26 mouse cellular contexts compared by ENCODE assay signal in genomic region chr17:43832401-43833124, GRCm38 (mm10). TPM values are rescaled to one million over a fixed set of nuclear protein-coding genes. Genes with fewer than 3 reads are reported as not detected.
DNase-seq lines count a peak whose midpoint lies in the region; ATAC-seq and TF ChIP-seq lines count a peak whose summit lies in the region.
"Had no signal": no experiment of that assay in that cellular context is flagged by ENCODE, and none has a peak within 500 bp of the region (broad histone marks: within the 10 kb centered on the region; RNA-seq: fewer than 3 reads in every experiment).

No protein-coding gene starts in this region.

- ATAC-seq in kidney, postnatal 0 days (replicated peaks; ENCODE audit: low FRiP score, low read depth) = no peak
- ATAC-seq: forebrain, postnatal 0 days; intestine, embryonic 15.5 days had no signal

- H3K9me3 ChIP-seq in kidney, postnatal 0 days (replicated peaks; ENCODE audit: low read length) = no peaks in the 10 kb centered on the region
- 0 out of 2 replicates have a peak, but pooled peaks cover 2% of the 10 kb centered on the region for H3K9me3 ChIP-seq in E14TG2a.4 (ENCODE audit: low read length)
- no peaks in the 10 kb centered on the region for H3K9me3 ChIP-seq in heart, embryonic 10.5 days
- H3K9me3 ChIP-seq: embryonic facial prominence, embryonic 12.5 days; heart, embryonic 15.5 days; hindbrain, embryonic 15.5 days; intestine, embryonic 15.5 days; limb, embryonic 12.5 days had no signal

- no peaks in the 10 kb centered on the region for H3K36me3 ChIP-seq in kidney, postnatal 0 days (ENCODE audit: insufficient read depth, low read length)
- H3K36me3 ChIP-seq in E14TG2a.4 (ENCODE audit: insufficient read depth, low read length) = no peaks in the 10 kb centered on the region
- no peaks in the 10 kb centered on the region for H3K36me3 ChIP-seq in liver, adult 2 months (ENCODE audit: control insufficient read depth, insufficient read depth, low read length)
- no peaks in the 10 kb centered on the region for H3K36me3 ChIP-seq in heart, embryonic 10.5 days
- H3K36me3 ChIP-seq: embryonic facial prominence, embryonic 12.5 days; heart, embryonic 15.5 days; hindbrain, embryonic 15.5 days; intestine, embryonic 15.5 days; limb, embryonic 12.5 days had no signal

- no peak overlapping the region for H3K4me3 ChIP-seq in kidney, postnatal 0 days (replicated peaks; ENCODE audit: low read depth, low read length)
- peak overlapping the region; percentile 64 for H3K4me3 ChIP-seq in E14TG2a.4 (replicated peaks; ENCODE audit: low read length)
- H3K4me3 ChIP-seq in liver, adult 2 months (ENCODE audit: insufficient read depth, low read depth, low read length) = no peak overlapping the region
- no peak overlapping the region for H3K4me3 ChIP-seq in heart, embryonic 10.5 days
- H3K4me3 ChIP-seq: embryonic facial prominence, embryonic 12.5 days; heart, embryonic 15.5 days; hindbrain, embryonic 15.5 days; intestine, embryonic 15.5 days; layer of hippocampus, adult 2 months; limb, embryonic 12.5 days had no signal

- H3K4me1 ChIP-seq in kidney, postnatal 0 days (replicated peaks; ENCODE audit: insufficient read depth, low read length) = no peaks in the 10 kb centered on the region
- H3K4me1 ChIP-seq in E14TG2a.4 (replicated peaks; ENCODE audit: low read depth, low read length) = peaks cover 27% of the 10 kb centered on the region
- H3K4me1 ChIP-seq in liver, adult 2 months (ENCODE audit: control insufficient read depth, insufficient read depth, low read length) = no peaks in the 10 kb centered on the region
- H3K4me1 ChIP-seq in heart, embryonic 10.5 days = no peaks in the 10 kb centered on the region
- H3K4me1 ChIP-seq: embryonic facial prominence, embryonic 12.5 days; heart, embryonic 15.5 days; hindbrain, embryonic 15.5 days; intestine, embryonic 15.5 days; limb, embryonic 12.5 days had no signal

- 64% methylated on average over 15 of the region's 15 CpGs for WGBS in kidney, postnatal 0 days
- WGBS in liver, adult 2 months = 60% methylated on average over 15 of the region's 15 CpGs
- 71% methylated on average over 15 of the region's 15 CpGs for WGBS in heart, embryonic 10.5 days

- TF ChIP-seq CTCF in kidney, postnatal 0 days (IDR thresholded peaks at IDR 0.05; ENCODE audit: low read depth) = no peak
- TF ChIP-seq CTCF in E14TG2a.4 (conservative IDR thresholded peaks at IDR 0.05; ENCODE audit: low read length) = no peak
- no peak for TF ChIP-seq CTCF in liver, adult 2 months (IDR thresholded peaks at IDR 0.05; ENCODE audit: low read depth, low read length)

- peak; percentile 6 for DNase-seq in kidney, postnatal 0 days (ENCODE audit: low spot score)
- DNase-seq in kidney, adult 18-20 months = no peak
- DNase-seq in ES-CJ7 (ENCODE audit: low read depth, low spot score) = peak; percentile 80
- peak; percentile 5 for DNase-seq in liver, adult 2 months (ENCODE audit: extremely low read depth, low read depth, low spot score)
- no peak for DNase-seq in right cerebral cortex, postnatal 25 days
- DNase-seq in frontal cortex, postnatal 25 days (ENCODE audit: low spot score in 2 of 2) = no peak
- no peak for DNase-seq in heart, embryonic 10.5 days (ENCODE audit: low spot score)
- DNase-seq: adrenal gland, adult 2 months; cerebellum, adult 11-12 months; cerebellum, postnatal 14 days; forebrain, postnatal 0 days; gastrocnemius, postnatal 25 days; layer of hippocampus, postnatal 36 days; lung, postnatal 10 days; thymus, postnatal 14 days had no signal

- no peaks in the 10 kb centered on the region for H3K27me3 ChIP-seq in kidney, postnatal 0 days (ENCODE audit: insufficient read depth, low read length)
- no peaks in the 10 kb centered on the region for H3K27me3 ChIP-seq in E14TG2a.4 (ENCODE audit: insufficient read depth, low read length)
- H3K27me3 ChIP-seq in liver, adult 2 months (ENCODE audit: control insufficient read depth, insufficient read depth, low read length) = no peaks in the 10 kb centered on the region; the same call in 1 of the 2 replicates
- no peaks in the 10 kb centered on the region for H3K27me3 ChIP-seq in heart, embryonic 10.5 days (ENCODE audit: insufficient read depth, poor library complexity, severe bottlenecking)
- H3K27me3 ChIP-seq: embryonic facial prominence, embryonic 12.5 days; heart, embryonic 15.5 days; hindbrain, embryonic 15.5 days; intestine, embryonic 15.5 days; limb, embryonic 12.5 days had no signal

- TF ChIP-seq POLR2A in liver, adult 2 months (IDR thresholded peaks at IDR 0.05; ENCODE audit: extremely low read depth, insufficient read depth, low read length) = no peak

- no peak overlapping the region for H3K9ac ChIP-seq in kidney, postnatal 0 days (ENCODE audit: low read depth, low read length)
- H3K9ac ChIP-seq in liver, adult 2 months (ENCODE audit: low read depth, low read length) = no peak overlapping the region
- H3K9ac ChIP-seq: embryonic facial prominence, embryonic 12.5 days; forebrain, postnatal 0 days; heart, embryonic 15.5 days; hindbrain, embryonic 15.5 days; intestine, embryonic 15.5 days; limb, embryonic 12.5 days had no signal

- 0 out of 2 replicates have a peak overlapping the region, but pooled peaks have one; percentile 25 for H3K4me2 ChIP-seq in kidney, postnatal 0 days (ENCODE audit: low read length)
- H3K4me2 ChIP-seq: embryonic facial prominence, embryonic 12.5 days; heart, embryonic 15.5 days; hindbrain, embryonic 15.5 days; intestine, embryonic 15.5 days; limb, embryonic 12.5 days; midbrain, embryonic 11.5 days had no signal

- H3K79me2 ChIP-seq in liver, adult 2 months (ENCODE audit: control insufficient read depth, insufficient read depth, low read length) = no peaks in the 10 kb centered on the region

- no peak overlapping the region for H3K27ac ChIP-seq in kidney, postnatal 0 days
- H3K27ac ChIP-seq in liver, adult 2 months (replicated peaks; ENCODE audit: insufficient read depth, low read depth, low read length) = no peak overlapping the region
- H3K27ac ChIP-seq in heart, embryonic 10.5 days = no peak overlapping the region
- H3K27ac ChIP-seq: embryonic facial prominence, embryonic 12.5 days; heart, embryonic 15.5 days; hindbrain, embryonic 15.5 days; intestine, embryonic 15.5 days; layer of hippocampus, adult 2 months; limb, embryonic 12.5 days; stomach, postnatal 0 days had no signal

RNA-seq across cellular contexts. Expression of gene Rcan2, which starts 31.4 kb away (rescaled TPM):
- 6.9 and 8.1 TPM in 2 replicates for polyA plus RNA-seq in kidney, postnatal 0 days (2015; fragmentation: Nextera tagmentation; extraction: Ambion mirVana)
- total RNA-seq in liver, adult 2 months (2014; rRNA removed) = 3.1 and 4.0 TPM in 2 replicates
- polyA plus RNA-seq in liver, adult 2 months (2012; rRNA removed) = 1.4 and 6.3 TPM in 2 replicates
- polyA plus RNA-seq in heart, embryonic 10.5 days (2016; fragmentation: Nextera tagmentation; extraction: Ambion mirVana) = 14.5 and 28.9 TPM in 2 replicates
- total RNA-seq: hematopoietic stem cell, adult 5-6 weeks; megakaryocyte progenitor cell, adult 5-6 weeks had no signal

Comparison
In these comparisons a context has a peak if more than half of its experiments do, and no peak if none do; other contexts are left out.
1. DNase-seq: peak in kidney, postnatal 0 days (single experiment), ES-CJ7 (single experiment) and liver, adult 2 months (single experiment); none in kidney, adult 18-20 months (single experiment), right cerebral cortex, postnatal 25 days (single experiment), frontal cortex, postnatal 25 days (0 of 2) and heart, embryonic 10.5 days (single experiment).